Mouse (Mus musculus) urinary bladder, adult 2 months (tissue): ENCODE results near the gene Cntln. TPM values are rescaled to one million over a fixed set of nuclear protein-coding genes. Genes with fewer than 3 reads are reported as not detected.

ENCODE experiments used
- polyA plus RNA-seq: library from polyadenylated mRNA; depleted of rRNA; stranded (reverse); fragments of >200 nt; gene quantifications from 2 replicates; pipeline ENCODE4 v1.2.3, GENCODE M21; 2012; rRNA removed

The Cntln gene
- polyA plus RNA-seq, 1 experiment = 7.9 TPM

Other genes with a start within 250 kb of the Cntln start
- 9.7 and 14.4 TPM in 2 replicates for gene Bnc2, start 209.0 kb upstream of the Cntln start, polyA plus RNA-seq